Mouse (Mus musculus) liver, postnatal 0 days (tissue): ENCODE results near the gene Tpcn1.

Experiments used
- CTCF ChIP-seq: sonication (generic); IDR thresholded peaks from 2 replicates; pipeline ENCODE4 v1.5.1; 2016; ENCODE audit warnings: antibody characterized with exemption, low read depth
- EP300 ChIP-seq: IDR thresholded peaks from 2 replicates; pipeline ENCODE4 v1.6.1; 2016; ENCODE audit warnings: antibody characterized with exemption, low read depth, mild to moderate bottlenecking

DNA sequence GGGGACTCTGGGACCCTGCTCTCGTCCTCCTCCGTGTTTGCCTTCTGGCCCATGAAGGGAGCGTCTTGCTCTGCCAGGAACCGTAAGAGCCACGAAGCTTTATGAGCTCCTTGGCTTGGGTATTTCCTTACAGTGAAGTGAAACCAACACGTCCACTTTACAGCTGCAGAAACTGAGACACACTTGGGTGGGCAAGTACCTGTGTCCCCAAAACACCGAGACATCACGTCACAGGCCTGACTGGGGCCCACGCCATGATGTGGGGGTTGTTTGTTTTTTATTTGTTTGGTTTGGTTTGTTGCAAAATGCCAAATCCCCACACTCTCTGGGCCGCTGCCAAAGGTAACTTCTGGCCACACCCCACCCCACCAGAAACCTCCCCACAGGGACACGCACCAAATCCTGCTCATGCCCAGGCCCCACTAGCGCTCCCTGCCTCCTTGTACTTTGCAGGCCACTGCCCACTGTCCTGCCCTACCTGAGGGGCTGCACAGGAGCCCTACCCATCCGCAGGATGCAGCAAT lies 92.7 kb downstream of the Tpcn1 start:
- TF ChIP-seq CTCF (no peak), EP300 (no peak)
